Mouse (Mus musculus): ENCODE measurements around the gene Otoa. TPM values are rescaled to one million over a fixed set of nuclear protein-coding genes. Genes with fewer than 3 reads are reported as not detected.

Gene Otoa
- polyA plus RNA-seq, 1 experiment from 2014 or later: 1.1 TPM

DNA sequence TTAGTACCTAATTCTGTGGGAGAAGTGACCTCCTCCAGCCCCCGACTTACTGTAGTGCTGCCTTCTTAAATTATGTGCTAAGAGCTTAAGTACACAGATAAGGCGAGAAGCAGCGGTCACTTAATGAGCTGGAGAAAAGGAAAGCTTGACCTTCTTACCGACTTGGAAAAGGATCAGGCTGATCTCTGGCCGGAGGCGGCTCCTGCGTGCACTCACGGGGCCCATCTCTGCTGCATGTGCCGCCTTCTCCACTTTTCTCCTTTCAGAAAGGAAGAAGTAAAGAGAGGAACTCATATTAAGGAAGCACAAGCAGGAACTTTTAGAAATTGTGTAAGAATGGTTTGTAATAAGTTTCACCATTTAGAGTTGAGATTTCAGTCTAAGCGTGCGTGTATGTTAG, 7.2 kb upstream of the Otoa start, which contains the start of gene Igsf6:
Gene Igsf6, minus strand, starts transcription at position 292 of the 400 bp plus-strand sequence.
- ATAC-seq (ENCODE audit: low read depth) (no peak), DNase-seq (ENCODE audit: low spot score) (no peak)
- no peaks in the 10 kb centered on the region for H3K27me3 ChIP-seq (replicated peaks; ENCODE audit: control insufficient read depth, insufficient read depth, low read length)
- H3K27ac ChIP-seq (replicated peaks; ENCODE audit: low read depth, low read length): no peak within 1 kb of the TSS
- WGBS: 76% methylated on average over 11 of the region's 11 CpGs
- no peaks in the 10 kb centered on the region for H3K4me1 ChIP-seq (ENCODE audit: control insufficient read depth, insufficient read depth, low read length)
- no peak within 1 kb of the TSS for H3K9ac ChIP-seq (ENCODE audit: low read depth, low read length)
- H3K4me3 ChIP-seq (ENCODE audit: low read depth, low read length): no peak within 1 kb of the TSS
- H3K36me3 ChIP-seq (ENCODE audit: control insufficient read depth, insufficient read depth, low read length): peaks cover 60% of the 10 kb centered on the region
- no peaks in the 10 kb centered on the region for H3K9me3 ChIP-seq (ENCODE audit: control insufficient read depth, low read length)
- H3K4me2 ChIP-seq (ENCODE audit: low read depth, low read length): no peak within 1 kb of the TSS

DNA sequence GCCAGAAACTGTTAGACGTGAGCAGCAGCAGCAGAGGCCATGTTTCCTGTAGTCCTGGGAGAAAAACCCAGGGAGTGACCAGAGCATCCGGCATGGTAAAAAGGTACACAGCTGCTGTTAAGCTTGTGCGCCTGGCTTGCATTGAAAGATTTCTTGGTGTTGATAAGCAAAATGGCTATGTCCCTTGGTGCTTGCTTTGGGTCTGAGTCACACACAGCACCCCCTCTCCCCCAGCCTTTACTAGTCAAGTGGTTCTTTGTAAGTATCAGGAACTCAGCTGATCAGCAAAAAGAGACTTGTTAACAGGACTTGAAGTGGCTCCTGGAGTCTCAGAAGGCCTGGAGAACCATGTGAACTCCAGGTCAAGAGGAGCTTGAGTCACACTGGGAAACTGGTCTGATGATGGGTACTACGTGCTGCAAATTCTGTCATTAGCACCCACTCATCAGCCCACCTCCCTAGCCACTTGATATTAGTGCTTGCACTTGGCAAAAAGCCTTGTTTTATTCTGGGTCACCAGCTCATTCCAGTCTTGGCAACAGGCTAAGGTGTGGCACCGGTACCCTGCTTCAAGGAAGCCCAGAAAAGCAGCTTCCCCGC, 6.5 kb upstream of the Otoa start:
- no peak overlapping the region for H3K4me3 ChIP-seq (ENCODE audit: low read depth, low read length)
- DNase-seq (ENCODE audit: low spot score) (no peak), ATAC-seq (ENCODE audit: low read depth) (no peak)
- H3K9me3 ChIP-seq (ENCODE audit: control insufficient read depth, low read length): no peaks in the 10 kb centered on the region
- H3K27ac ChIP-seq (replicated peaks; ENCODE audit: low read depth, low read length): no peak overlapping the region
- H3K9ac ChIP-seq (ENCODE audit: low read depth, low read length): no peak overlapping the region
- no peak overlapping the region for H3K4me2 ChIP-seq (ENCODE audit: low read depth, low read length)
- WGBS: 86% methylated on average over 6 of the region's 6 CpGs
- no peaks in the 10 kb centered on the region for H3K27me3 ChIP-seq (replicated peaks; ENCODE audit: control insufficient read depth, insufficient read depth, low read length)
- H3K36me3 ChIP-seq (ENCODE audit: control insufficient read depth, insufficient read depth, low read length): peaks cover 55% of the 10 kb centered on the region
- H3K4me1 ChIP-seq (ENCODE audit: control insufficient read depth, insufficient read depth, low read length): no peaks in the 10 kb centered on the region

DNA sequence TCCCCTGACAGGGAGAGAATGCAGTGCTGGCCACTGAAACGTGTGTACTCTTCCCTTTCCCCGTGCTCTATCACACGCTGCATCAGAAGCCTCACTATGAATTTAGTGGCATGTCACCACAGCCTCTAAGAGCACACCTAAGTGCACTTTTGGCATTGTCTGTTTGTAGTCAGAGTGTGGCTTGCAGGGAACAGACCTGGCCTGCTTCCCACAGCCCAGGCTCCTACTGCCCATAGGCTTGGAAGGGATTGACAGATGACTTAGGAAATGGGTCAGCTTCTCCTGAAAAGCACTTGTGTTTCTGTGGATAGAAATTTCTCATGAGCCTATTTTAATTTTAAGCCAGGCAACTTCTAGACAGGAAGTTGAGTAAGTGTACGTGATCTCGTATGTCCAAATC, 6.0 kb upstream of the Otoa start:
- 86% methylated on average over 5 of the region's 5 CpGs for WGBS
- DNase-seq (ENCODE audit: low spot score): no peak
- H3K4me3 ChIP-seq (ENCODE audit: low read depth, low read length): no peak overlapping the region
- H3K36me3 ChIP-seq (ENCODE audit: control insufficient read depth, insufficient read depth, low read length): peaks cover 51% of the 10 kb centered on the region
- H3K4me1 ChIP-seq (ENCODE audit: control insufficient read depth, insufficient read depth, low read length): no peaks in the 10 kb centered on the region
- H3K9ac ChIP-seq (ENCODE audit: low read depth, low read length): no peak overlapping the region
- H3K9me3 ChIP-seq (ENCODE audit: control insufficient read depth, low read length): no peaks in the 10 kb centered on the region
- no peak overlapping the region for H3K4me2 ChIP-seq (ENCODE audit: low read depth, low read length)
- no peaks in the 10 kb centered on the region for H3K27me3 ChIP-seq (replicated peaks; ENCODE audit: control insufficient read depth, insufficient read depth, low read length)
- no peak for ATAC-seq (ENCODE audit: low read depth)
- H3K27ac ChIP-seq (replicated peaks; ENCODE audit: low read depth, low read length): no peak overlapping the region

GRCm38 (mm10) chr7:121077311-121077710, 4.1 kb upstream of the Otoa start:
- Histone ChIP-seq H3K27ac (replicated peaks; ENCODE audit: low read depth, low read length) (no peak overlapping the region), H3K4me2 (ENCODE audit: low read depth, low read length) (no peak overlapping the region), H3K9me3 (ENCODE audit: control insufficient read depth, low read length) (no peaks in the 10 kb centered on the region), H3K4me1 (ENCODE audit: control insufficient read depth, insufficient read depth, low read length) (no peaks in the 10 kb centered on the region), H3K9ac (ENCODE audit: low read depth, low read length) (no peak overlapping the region), H3K27me3 (replicated peaks; ENCODE audit: control insufficient read depth, insufficient read depth, low read length) (no peaks in the 10 kb centered on the region), H3K36me3 (ENCODE audit: control insufficient read depth, insufficient read depth, low read length) (peaks cover 32% of the 10 kb centered on the region), H3K4me3 (ENCODE audit: low read depth, low read length) (no peak overlapping the region)
- 0 out of 2 replicates have a peak, but pooled peaks have one; percentile 18 for ATAC-seq (ENCODE audit: low read depth)
- no peak for DNase-seq (ENCODE audit: low spot score)
- WGBS: 93% methylated on average over 6 of the region's 6 CpGs

DNA sequence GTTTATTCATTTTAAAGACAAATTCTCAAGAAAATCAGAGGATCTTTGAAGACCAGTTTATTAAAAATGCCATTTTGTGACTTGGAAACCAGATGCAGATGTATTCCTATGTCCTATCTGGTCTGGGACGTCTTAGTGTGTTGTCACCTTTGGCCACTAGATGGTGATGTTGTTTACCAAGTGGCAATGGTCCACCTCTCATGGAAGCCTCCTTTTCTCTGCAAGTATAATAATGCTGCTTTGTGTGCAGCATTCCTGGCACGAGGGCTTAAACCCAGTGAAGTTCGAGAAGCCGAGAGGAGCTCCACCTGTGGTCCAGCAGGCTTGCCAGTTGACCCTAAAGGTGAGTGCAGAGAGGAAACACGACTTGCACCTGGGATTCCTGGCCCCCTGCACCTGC, 3.6 kb upstream of the Otoa start:
- H3K27ac ChIP-seq (replicated peaks; ENCODE audit: low read depth, low read length): no peak overlapping the region
- DNase-seq (ENCODE audit: low spot score) (peak; percentile 82), ATAC-seq (ENCODE audit: low read depth) (peak; percentile 80)
- no peak overlapping the region for H3K4me2 ChIP-seq (ENCODE audit: low read depth, low read length)
- no peak overlapping the region for H3K9ac ChIP-seq (ENCODE audit: low read depth, low read length)
- no peaks in the 10 kb centered on the region for H3K27me3 ChIP-seq (replicated peaks; ENCODE audit: control insufficient read depth, insufficient read depth, low read length)
- H3K9me3 ChIP-seq (ENCODE audit: control insufficient read depth, low read length): no peaks in the 10 kb centered on the region
- 4% methylated on average over 5 of the region's 5 CpGs for WGBS
- H3K36me3 ChIP-seq (ENCODE audit: control insufficient read depth, insufficient read depth, low read length): peaks cover 30% of the 10 kb centered on the region
- no peaks in the 10 kb centered on the region for H3K4me1 ChIP-seq (ENCODE audit: control insufficient read depth, insufficient read depth, low read length)
- no peak overlapping the region for H3K4me3 ChIP-seq (ENCODE audit: low read depth, low read length)

DNA sequence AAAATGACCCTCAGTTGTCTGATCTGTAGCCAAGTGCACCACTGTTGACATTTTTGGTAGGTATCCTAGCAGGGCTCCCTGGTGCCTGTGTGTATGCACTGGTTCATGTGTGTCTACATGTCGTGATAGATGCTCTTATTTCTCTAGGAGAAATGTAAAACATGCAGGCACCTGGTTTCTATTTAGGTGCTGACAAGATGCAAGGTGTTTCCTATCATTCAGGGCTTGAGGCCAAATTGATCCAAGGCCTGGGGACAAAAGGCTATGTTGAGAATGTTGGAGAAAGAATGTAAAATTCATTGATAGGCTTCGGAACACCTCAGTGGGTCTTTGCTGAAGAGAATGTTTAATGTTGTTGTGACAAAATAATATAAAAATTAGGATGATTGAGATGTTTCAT, 366 bp downstream of the Otoa start:
- no peak for DNase-seq (ENCODE audit: low spot score)
- ATAC-seq (ENCODE audit: low read depth): no peak
- no peak overlapping the region for H3K27ac ChIP-seq (replicated peaks; ENCODE audit: low read depth, low read length)
- WGBS: 44% methylated on average over 2 of the region's 2 CpGs
- peaks cover 12% of the 10 kb centered on the region for H3K36me3 ChIP-seq (ENCODE audit: control insufficient read depth, insufficient read depth, low read length)
- H3K4me2 ChIP-seq (ENCODE audit: low read depth, low read length): no peak overlapping the region
- no peak overlapping the region for H3K9ac ChIP-seq (ENCODE audit: low read depth, low read length)
- no peaks in the 10 kb centered on the region for H3K9me3 ChIP-seq (ENCODE audit: control insufficient read depth, low read length)
- H3K4me1 ChIP-seq (ENCODE audit: control insufficient read depth, insufficient read depth, low read length): peaks cover 5% of the 10 kb centered on the region; the same call in 1 of the 2 replicates
- no peaks in the 10 kb centered on the region for H3K27me3 ChIP-seq (replicated peaks; ENCODE audit: control insufficient read depth, insufficient read depth, low read length)
- H3K4me3 ChIP-seq (ENCODE audit: low read depth, low read length): no peak overlapping the region

DNA sequence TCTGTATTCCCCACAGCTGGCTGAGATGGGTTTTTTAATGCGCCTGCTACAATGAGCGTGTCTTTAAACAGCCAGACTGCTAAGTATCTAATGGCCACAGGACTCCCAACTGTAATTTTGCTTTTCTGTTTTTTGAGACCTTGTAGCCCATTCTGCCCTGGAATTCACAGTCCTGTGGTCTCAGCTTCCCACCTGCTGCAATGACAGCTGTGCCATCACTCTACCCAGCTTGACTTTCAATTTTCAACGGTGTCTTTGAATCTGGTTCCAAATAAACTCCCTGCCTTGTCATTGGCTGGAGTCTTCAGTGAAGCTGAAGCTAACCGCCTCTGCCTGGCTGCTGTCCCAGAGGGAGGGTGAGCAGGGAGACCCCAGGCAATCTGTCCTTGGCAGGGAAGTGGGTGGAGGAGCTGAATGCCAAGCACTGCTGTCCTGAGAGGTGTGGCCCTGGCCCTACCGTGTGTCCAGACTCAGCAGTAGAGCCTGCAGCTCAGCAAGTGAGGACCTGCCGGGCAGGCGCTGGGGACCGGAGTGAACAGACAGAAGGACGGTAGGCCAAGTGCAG, 1.6 kb downstream of the Otoa start:
- no peak overlapping the region for H3K27ac ChIP-seq (replicated peaks; ENCODE audit: low read depth, low read length)

DNA sequence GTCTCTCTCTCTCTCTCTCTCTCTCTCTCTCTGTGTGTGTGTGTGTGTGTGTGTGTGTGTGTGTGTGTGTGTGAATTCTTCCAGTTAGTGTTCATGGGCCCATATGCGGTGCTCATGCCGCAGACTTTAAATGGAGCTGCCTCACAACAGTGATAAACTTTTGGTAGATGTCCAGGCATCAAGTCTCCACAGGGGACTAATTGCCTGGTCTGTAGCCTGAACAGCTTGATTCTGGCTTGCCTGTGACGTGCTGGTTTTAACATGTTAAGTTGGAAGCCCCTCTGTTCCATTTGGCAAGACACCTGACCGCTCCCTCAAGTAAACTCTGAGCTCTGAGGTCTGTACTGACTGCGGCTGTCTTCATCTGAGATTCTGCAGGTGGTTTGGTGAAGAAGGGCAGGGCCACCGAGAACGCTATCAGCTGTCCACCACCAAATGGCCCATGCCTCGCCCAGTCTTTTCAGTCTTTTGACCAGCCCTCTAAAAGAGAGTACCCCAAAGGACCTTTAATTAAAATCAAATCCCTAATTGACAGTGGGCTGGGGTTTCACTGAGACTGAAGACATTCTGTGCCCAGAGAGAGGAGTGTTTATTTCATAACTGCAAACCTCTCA, 3.5 kb downstream of the Otoa start:
- ATAC-seq (ENCODE audit: low read depth): no peak
- Histone ChIP-seq H3K36me3 (ENCODE audit: control insufficient read depth, insufficient read depth, low read length) (no peaks in the 10 kb centered on the region), H3K4me3 (ENCODE audit: low read depth, low read length) (no peak overlapping the region), H3K4me2 (ENCODE audit: low read depth, low read length) (no peak overlapping the region), H3K27me3 (replicated peaks; ENCODE audit: control insufficient read depth, insufficient read depth, low read length) (no peaks in the 10 kb centered on the region), H3K9ac (ENCODE audit: low read depth, low read length) (no peak overlapping the region), H3K4me1 (ENCODE audit: control insufficient read depth, insufficient read depth, low read length) (peaks cover 5% of the 10 kb centered on the region; the same call in 1 of the 2 replicates), H3K9me3 (ENCODE audit: control insufficient read depth, low read length) (no peaks in the 10 kb centered on the region), H3K27ac (replicated peaks; ENCODE audit: low read depth, low read length) (no peak overlapping the region)
- no peak for DNase-seq (ENCODE audit: low spot score)
- WGBS: 60% methylated on average over 8 of the region's 8 CpGs

More for the DNA sequence above, 1.6 kb downstream of the Otoa start:
- no peak overlapping the region for H3K9ac ChIP-seq (ENCODE audit: low read depth, low read length)
- no peak overlapping the region for H3K4me3 ChIP-seq (ENCODE audit: low read depth, low read length)
- peaks cover 5% of the 10 kb centered on the region; the same call in 1 of the 2 replicates for H3K4me1 ChIP-seq (ENCODE audit: control insufficient read depth, insufficient read depth, low read length)
- WGBS: 67% methylated on average over 9 of the region's 9 CpGs
- DNase-seq (ENCODE audit: low spot score): peak; percentile 45
- peak; percentile 22; the same call in 1 of the 2 replicates for ATAC-seq (ENCODE audit: low read depth)
- no peak overlapping the region for H3K4me2 ChIP-seq (ENCODE audit: low read depth, low read length)
- H3K27me3 ChIP-seq (replicated peaks; ENCODE audit: control insufficient read depth, insufficient read depth, low read length): no peaks in the 10 kb centered on the region
- no peaks in the 10 kb centered on the region for H3K9me3 ChIP-seq (ENCODE audit: control insufficient read depth, low read length)
- H3K36me3 ChIP-seq (ENCODE audit: control insufficient read depth, insufficient read depth, low read length): peaks cover 6% of the 10 kb centered on the region

Measured in embryonic facial prominence, embryonic 14.5 days (tissue).